Mouse (Mus musculus) heart, embryonic 14.5 days (tissue): Measurements from ENCODE around the gene Prkar1a. TPM values are rescaled to one million over a fixed set of nuclear protein-coding genes. Genes with fewer than 3 reads are reported as not detected.
A peak's percentile ranks its signal among the peaks of the same experiment; 100 is the strongest.

Experiments
- ATAC-seq: fragments of 200-750 bp; cut with Nextera tagmentation; 2 replicates; pipeline ENCODE4 v1.8.0; 2017; ENCODE audit warnings: low read depth, moderate TSS enrichment; ENCODE audit not compliant: insufficient number of reproducible peaks, insufficient read depth, low FRiP score
- H3K27ac ChIP-seq, 2 experiments: fragments of 200-500 bp in 1 of 2; fragments of 300-500 bp in 1 of 2; sonication (generic) in 1 of 2; replicated peaks in 1 of 2; 2 replicates each; pipeline ENCODE4 v1.5.1; 2012 to 2014; ENCODE audit warnings: low read depth in 2 of 2, low read length in 2 of 2, control low read depth in 1 of 2, mild to moderate bottlenecking in 1 of 2, mixed read lengths in 1 of 2; ENCODE audit not compliant: control insufficient read depth in 1 of 2, insufficient read depth in 1 of 2
- H3K27me3 ChIP-seq: fragments of 300-500 bp; sonication (generic); 2 replicates; pipeline ENCODE4 v1.6.1; 2014; ENCODE audit warnings: mild to moderate bottlenecking, low read length, control low read depth; ENCODE audit not compliant: control insufficient read depth, insufficient read depth
- H3K36me3 ChIP-seq: fragments of 300-500 bp; sonication (generic); 2 replicates; pipeline ENCODE4 v1.6.1; 2014; ENCODE audit warnings: mild to moderate bottlenecking, control low read depth, low read length, mixed read lengths; ENCODE audit not compliant: control insufficient read depth, insufficient read depth
- H3K4me1 ChIP-seq, 2 experiments: fragments of 200-500 bp in 1 of 2; fragments of 300-500 bp in 1 of 2; sonication (generic) in 1 of 2; 2 replicates each; pipeline ENCODE4 v1.6.1; 2012 to 2014; ENCODE audit warnings: low read length in 2 of 2, control low read depth in 1 of 2, mixed read lengths in 1 of 2; ENCODE audit not compliant: control insufficient read depth in 2 of 2, insufficient read depth in 2 of 2
- H3K4me2 ChIP-seq: fragments of 300-500 bp; sonication (generic); 2 replicates; pipeline ENCODE4 v1.6.1; 2014; ENCODE audit warnings: mild to moderate bottlenecking, low read length
- H3K4me3 ChIP-seq, 2 experiments: fragments of 200-500 bp in 1 of 2; fragments of 300-500 bp in 1 of 2; sonication (generic) in 1 of 2; 2 replicates each; pipeline ENCODE4 v1.5.1; 2012 to 2014; ENCODE audit warnings: low read length in 2 of 2, mild to moderate bottlenecking in 2 of 2, control low read depth in 1 of 2, low read depth in 1 of 2, moderate library complexity in 1 of 2; ENCODE audit not compliant: control insufficient read depth in 1 of 2, insufficient read depth in 1 of 2
- H3K9ac ChIP-seq: fragments of 300-500 bp; sonication (generic); 2 replicates; pipeline ENCODE4 v1.6.1; 2014; ENCODE audit warnings: mild to moderate bottlenecking, low read length
- H3K9me3 ChIP-seq: fragments of 300-500 bp; sonication (generic); 2 replicates; pipeline ENCODE4 v1.6.1; 2016; ENCODE audit warnings: low read length, control low read depth; ENCODE audit not compliant: control insufficient read depth
- WGBS: fragments of 180-500 bp; shearing (Covaris S2); extraction: QIAGEN DNeasy Blood & Tissue Kit; methylation state at CpG from one replicate; pipeline ENCODE4 v1.1.7; 2014; 5-methylcytosine and 5-hydroxymethylcytosine counted together
- polyA plus RNA-seq: library from polyadenylated mRNA; unstranded; fragments of >200 nt; fragmentation: Nextera tagmentation; extraction: Ambion mirVana; gene quantifications from 2 replicates; pipeline ENCODE4 v1.2.1, GENCODE M21; 2014

Gene Prkar1a
- polyA plus RNA-seq, 1 experiment from 2014 or later: 492 TPM

GRCm38 (mm10) chr11:109669149-109669708, 20.0 kb downstream of the Prkar1a start:
- H3K9me3 ChIP-seq: no peaks in the 10 kb centered on the region
- peaks cover 79% of the 10 kb centered on the region for H3K36me3 ChIP-seq
- no peaks in the 10 kb centered on the region for H3K27me3 ChIP-seq
- H3K4me3 ChIP-seq: no peak overlapping the region
- H3K4me2 ChIP-seq: no peak overlapping the region
- ATAC-seq: no peak
- no peak overlapping the region for H3K27ac ChIP-seq
- WGBS: 80% methylated on average over 8 of the region's 8 CpGs
- peaks cover 11 to 14% of the 10 kb centered on the region in 2 experiments for H3K4me1 ChIP-seq
- no peak overlapping the region for H3K9ac ChIP-seq

GRCm38 (mm10) chr11:109670026-109670916, 21.1 kb downstream of the Prkar1a start:
- Histone ChIP-seq H3K4me3 (no peak overlapping the region), H3K4me2 (no peak overlapping the region), H3K9me3 (no peaks in the 10 kb centered on the region), H3K27me3 (no peaks in the 10 kb centered on the region), H3K27ac (peak overlapping the region; percentile 19 to 62; a peak in 2 of 4 replicates), H3K4me1 (peaks cover 11 to 14% of the 10 kb centered on the region in 2 experiments), H3K36me3 (peaks cover 69% of the 10 kb centered on the region), H3K9ac (no peak overlapping the region)
- WGBS: 58% methylated on average over 14 of the region's 14 CpGs
- 0 out of 2 replicates have a peak, but pooled peaks have one; percentile 38 for ATAC-seq

DNA sequence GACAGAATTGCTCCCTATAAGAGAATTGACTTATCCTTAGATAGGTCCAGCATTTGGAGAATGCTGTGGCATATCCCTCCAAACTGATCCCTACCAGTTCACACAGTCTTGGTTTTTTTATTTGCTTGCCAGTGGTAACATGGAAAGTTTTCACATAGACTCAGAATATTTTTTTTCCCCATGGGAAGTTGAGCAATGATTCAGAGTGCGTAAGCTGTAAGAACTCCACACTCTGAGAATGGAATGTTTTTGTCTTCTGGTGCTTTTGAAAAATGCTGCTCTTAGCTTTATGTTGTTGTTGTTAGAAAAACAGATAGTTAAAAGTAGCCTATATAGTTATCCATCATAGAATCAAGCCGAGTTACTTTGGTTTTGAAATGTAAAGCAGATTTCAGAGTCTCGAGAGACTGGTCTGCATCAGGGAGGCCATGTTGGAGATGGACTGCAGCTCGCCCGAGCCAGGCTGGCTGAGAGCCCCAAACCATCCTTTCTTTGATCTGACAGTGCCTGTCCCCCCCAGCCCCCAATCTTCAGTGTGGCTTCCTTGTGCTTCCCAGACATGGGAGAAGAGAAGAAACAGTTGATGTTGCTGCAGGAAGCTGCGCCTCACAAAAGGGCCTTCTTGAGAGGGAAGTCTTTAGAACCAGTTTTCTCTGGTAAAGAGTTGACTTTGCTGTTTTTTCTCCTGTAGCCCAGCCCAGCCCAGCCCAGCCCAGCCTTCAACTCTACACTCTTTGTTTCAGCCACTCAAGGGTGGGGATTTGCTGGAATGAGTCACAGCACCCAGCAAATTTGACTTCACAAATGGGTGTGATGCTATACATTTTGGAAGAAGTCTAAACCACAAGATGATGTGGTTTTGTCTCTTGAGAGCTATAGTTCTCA, 22.2 kb downstream of the Prkar1a start:
- no peak for ATAC-seq
- Histone ChIP-seq H3K4me3 (no peak overlapping the region), H3K9ac (no peak overlapping the region), H3K27me3 (no peaks in the 10 kb centered on the region), H3K36me3 (peaks cover 58% of the 10 kb centered on the region), H3K9me3 (no peaks in the 10 kb centered on the region), H3K4me1 (peaks cover 13 to 20% of the 10 kb centered on the region in 2 experiments), H3K27ac (peak overlapping the region in 1 of 2 experiments; percentile 37; a peak in 1 of 4 replicates), H3K4me2 (no peak overlapping the region)
- 79% methylated on average over 6 of the region's 6 CpGs for WGBS

GRCm38 (mm10) chr11:109672021-109672324, 22.8 kb downstream of the Prkar1a start:
- H3K36me3 ChIP-seq: peaks cover 52% of the 10 kb centered on the region
- 0 out of 4 replicates have a peak overlapping the region, but pooled peaks of 1 of the 2 experiments have one; percentile 37 for H3K27ac ChIP-seq
- no peak for ATAC-seq
- H3K27me3 ChIP-seq: no peaks in the 10 kb centered on the region
- H3K4me2 ChIP-seq: no peak overlapping the region
- H3K9ac ChIP-seq: no peak overlapping the region
- H3K4me1 ChIP-seq: peaks cover 13 to 21% of the 10 kb centered on the region in 2 experiments
- no peaks in the 10 kb centered on the region for H3K9me3 ChIP-seq
- H3K4me3 ChIP-seq: no peak overlapping the region
- 94% methylated on average over 5 of the region's 5 CpGs for WGBS

DNA sequence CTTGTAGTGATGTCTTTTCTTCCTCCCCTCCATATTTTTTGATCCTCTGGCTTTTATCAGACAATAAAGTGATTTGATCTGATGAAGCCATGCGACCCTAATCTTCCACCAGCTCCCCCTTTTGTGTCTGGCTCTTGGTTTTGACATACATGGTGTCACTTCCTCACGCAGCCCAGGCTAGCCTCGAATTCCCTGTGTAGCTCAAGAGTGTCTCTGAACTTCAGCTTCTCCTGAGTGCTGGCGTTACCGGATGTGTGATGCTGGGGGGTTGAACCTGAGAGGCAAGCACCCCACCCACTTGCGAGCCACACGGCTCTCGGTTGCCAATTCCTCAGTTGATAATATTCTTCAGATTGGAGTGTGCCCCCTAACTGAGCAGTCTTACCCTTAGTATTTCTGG, 23.2 kb downstream of the Prkar1a start:
- H3K27me3 ChIP-seq: no peaks in the 10 kb centered on the region
- H3K4me1 ChIP-seq: peaks cover 13 to 21% of the 10 kb centered on the region in 2 experiments
- H3K9ac ChIP-seq: no peak overlapping the region
- H3K4me3 ChIP-seq: no peak overlapping the region
- H3K36me3 ChIP-seq: peaks cover 48% of the 10 kb centered on the region
- no peaks in the 10 kb centered on the region for H3K9me3 ChIP-seq
- WGBS: 73% methylated on average over 8 of the region's 8 CpGs
- no peak overlapping the region for H3K4me2 ChIP-seq
- H3K27ac ChIP-seq: no peak overlapping the region
- no peak for ATAC-seq

GRCm38 (mm10) chr11:109672881-109673739, 23.9 kb downstream of the Prkar1a start:
- no peak for ATAC-seq
- Histone ChIP-seq H3K4me2 (no peak overlapping the region), H3K9me3 (no peaks in the 10 kb centered on the region), H3K36me3 (peaks cover 41% of the 10 kb centered on the region), H3K4me3 (no peak overlapping the region), H3K27ac (no peak overlapping the region; a peak in 2 of 4 replicates), H3K27me3 (no peaks in the 10 kb centered on the region), H3K9ac (no peak overlapping the region), H3K4me1 (peaks cover 13 to 21% of the 10 kb centered on the region in 2 experiments)
- WGBS: 44% methylated on average over 21 of the region's 21 CpGs
